Mouse (Mus musculus) E14TG2a.4 (cell line): ENCODE results near the gene Psma4.

Experiments
- CTCF ChIP-seq: conservative IDR thresholded peaks from 2 replicates; pipeline ENCODE4 v1.5.1; 2014; ENCODE audit warnings: low read length
- POU5F1 ChIP-seq: IDR thresholded peaks from 2 replicates; pipeline ENCODE4 v1.6.1; 2014; ENCODE audit warnings: low read length, borderline replicate concordance

DNA sequence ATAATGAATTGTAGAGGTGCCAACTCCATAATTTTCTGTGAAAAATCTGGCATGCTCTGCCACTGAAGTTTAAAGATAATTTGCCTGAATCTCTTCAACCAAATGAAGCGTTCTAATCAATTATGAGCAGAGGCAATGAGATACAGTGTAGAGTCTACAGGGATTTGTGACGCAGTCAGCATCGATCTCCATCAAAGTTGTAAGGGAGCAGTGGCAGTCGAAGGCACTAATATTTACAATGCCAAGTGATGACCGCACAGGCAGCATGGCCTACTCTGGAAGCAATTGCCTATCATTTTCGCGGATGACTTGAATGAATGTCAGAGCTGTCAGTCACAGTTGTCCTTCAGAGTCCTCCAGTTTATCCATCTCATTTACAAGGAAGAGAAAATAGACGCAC is 30.1 kb downstream of the Psma4 start, which contains the start of gene Chrna5:
- no peak for TF ChIP-seq CTCF
- TF ChIP-seq POU5F1 = no peak
